Mouse (Mus musculus) MEL (cell line): Measurements from ENCODE around the gene Atp8b5.

ENCODE experiments used
- CHD2 ChIP-seq: IDR thresholded peaks from 2 replicates; pipeline ENCODE4 v1.6.1; 2011; ENCODE audit warnings: low read length, improper control_type of control experiment
- CTCF ChIP-seq, 3 experiments: IDR thresholded peaks in 2 of 3; conservative IDR thresholded peaks in 1 of 3; 2 replicates each; pipeline ENCODE4 v1.5.1; 2011 to 2012; ENCODE audit warnings: low read length in 3 of 3, low read depth in 2 of 3, mild to moderate bottlenecking in 2 of 3, improper control_type of control experiment in 1 of 3, inconsistent platforms in 1 of 3, mixed read lengths in 1 of 3, moderate library complexity in 1 of 3; ENCODE audit not compliant: control insufficient read depth in 1 of 3, insufficient read depth in 1 of 3, poor library complexity in 1 of 3, severe bottlenecking in 1 of 3
- ETS1 ChIP-seq: IDR thresholded peaks from 2 replicates; pipeline ENCODE4 v1.6.1; 2012; ENCODE audit warnings: low read depth, mild to moderate bottlenecking, inconsistent platforms, low read length, improper control_type of control experiment, moderate library complexity
- GATA1 ChIP-seq: IDR thresholded peaks from 2 replicates; pipeline ENCODE4 v1.6.1; 2011; ENCODE audit warnings: low read depth, low read length, improper control_type of control experiment
- JUND ChIP-seq: IDR thresholded peaks from 2 replicates; pipeline ENCODE4 v1.6.1; 2011; ENCODE audit warnings: low read depth, mild to moderate bottlenecking, improper control_type of control experiment, low read length
- MAX ChIP-seq: IDR thresholded peaks from 2 replicates; pipeline ENCODE4 v1.6.1; 2011; ENCODE audit warnings: low read length, improper control_type of control experiment
- MYB ChIP-seq: IDR thresholded peaks from 2 replicates; pipeline ENCODE4 v1.6.1; 2011; ENCODE audit warnings: mild to moderate bottlenecking, low read depth, low read length, improper control_type of control experiment
- POLR2A ChIP-seq, 2 experiments: IDR thresholded peaks; 2 replicates each; pipeline ENCODE4 v1.6.1; 2011 to 2012; ENCODE audit warnings: low read length in 2 of 2, mild to moderate bottlenecking in 2 of 2, control low read depth in 1 of 2, improper control_type of control experiment in 1 of 2, low read depth in 1 of 2, moderate library complexity in 1 of 2; ENCODE audit not compliant: control insufficient read depth in 1 of 2, insufficient read depth in 1 of 2, poor library complexity in 1 of 2
- POLR2AphosphoS2 ChIP-seq: IDR thresholded peaks from 2 replicates; pipeline ENCODE4 v1.6.1; 2011; ENCODE audit warnings: low read length, improper control_type of control experiment
- USF1 ChIP-seq: IDR thresholded peaks from 2 replicates; pipeline ENCODE4 v1.6.1; 2014; ENCODE audit warnings: low read depth, mild to moderate bottlenecking, inconsistent platforms, low read length, improper control_type of control experiment, moderate library complexity
- USF2 ChIP-seq, 2 experiments: IDR thresholded peaks; 2 replicates each; pipeline ENCODE4 v1.6.1; 2011 to 2012; ENCODE audit warnings: improper control_type of control experiment in 2 of 2, low read length in 2 of 2, borderline replicate concordance in 1 of 2, inconsistent platforms in 1 of 2, low read depth in 1 of 2, mild to moderate bottlenecking in 1 of 2; ENCODE audit not compliant: insufficient read depth in 1 of 2
- ZKSCAN1 ChIP-seq: IDR thresholded peaks from 2 replicates; pipeline ENCODE4 v1.6.1; 2012; ENCODE audit warnings: low read depth, mild to moderate bottlenecking, inconsistent platforms, low read length, improper control_type of control experiment, moderate library complexity
- ZNF384 ChIP-seq: IDR thresholded peaks from 2 replicates; pipeline ENCODE4 v1.6.1; 2012; ENCODE audit warnings: low read depth, mild to moderate bottlenecking, inconsistent platforms, low read length, improper control_type of control experiment

DNA sequence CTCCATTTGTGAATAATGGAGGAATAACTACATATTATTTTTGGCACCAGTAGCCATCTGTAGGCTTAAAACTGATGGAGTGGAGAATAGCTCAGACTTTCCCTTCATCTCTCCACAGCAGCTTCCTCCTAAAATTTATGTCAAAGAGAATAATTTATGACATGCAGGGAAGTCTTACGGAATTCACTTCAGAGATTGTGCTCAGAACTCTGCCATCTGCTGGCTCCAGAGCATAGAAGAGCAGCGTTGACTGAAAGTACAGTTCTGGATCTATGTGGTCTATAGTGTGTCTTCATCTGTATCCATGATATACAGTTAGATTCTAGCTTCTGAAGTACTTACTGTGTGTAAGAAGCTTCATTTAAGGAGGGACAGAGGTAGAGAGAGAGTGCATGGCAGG, 22.9 kb upstream of the Atp8b5 start:
- TF ChIP-seq ZKSCAN1 (no peak), MAX (no peak), ETS1 (no peak), GATA1 (no peak), POLR2A (IDR thresholded peaks at IDR 0.05; ENCODE audit: control insufficient read depth in 1 of 2, insufficient read depth in 1 of 2, low read depth in 1 of 2, low read length in 2 of 2, poor library complexity in 1 of 2) (no peak), USF2 (IDR thresholded peaks at IDR 0.05; ENCODE audit: borderline replicate concordance in 1 of 2, insufficient read depth in 1 of 2, low read depth in 1 of 2, low read length in 2 of 2) (no peak), CTCF (IDR thresholded peaks at IDR 0.05 in 2 of 3, conservative IDR thresholded peaks at IDR 0.05 in 1 of 3; ENCODE audit: control insufficient read depth in 1 of 3, insufficient read depth in 1 of 3, low read depth in 2 of 3, low read length in 3 of 3, poor library complexity in 1 of 3, severe bottlenecking in 1 of 3) (peak in 2 of 3 experiments; percentile 1 to 31; a peak in 2 of 6 replicates), CHD2 (no peak), ZNF384 (no peak), JUND (no peak), USF1 (no peak), POLR2AphosphoS2 (no peak), MYB (no peak)
